Mouse (Mus musculus) embryonic fibroblast, embryonic 13.5 days (primary cell): ENCODE data around the gene Exosc7. TPM values are rescaled to one million over a fixed set of nuclear protein-coding genes. Genes with fewer than 3 reads are reported as not detected.

ENCODE experiments used
- H3K27ac ChIP-seq: 2 replicates; pipeline ENCODE4 v1.5.1; 2012; ENCODE audit warnings: low read length, control low read depth, inconsistent platforms; ENCODE audit not compliant: insufficient read depth
- H3K4me1 ChIP-seq: 2 replicates; pipeline ENCODE4 v1.6.1; 2011; ENCODE audit warnings: low read length; ENCODE audit not compliant: control insufficient read depth, insufficient read depth
- H3K4me3 ChIP-seq: 2 replicates; pipeline ENCODE4 v1.5.1; 2011; ENCODE audit warnings: mild to moderate bottlenecking, control low read depth, low read length; ENCODE audit not compliant: insufficient read depth
- CTCF ChIP-seq: IDR thresholded peaks from 2 replicates; pipeline ENCODE4 v1.5.1; 2011; ENCODE audit warnings: mild to moderate bottlenecking, control low read depth, low read length, moderate library complexity, borderline replicate concordance; ENCODE audit not compliant: insufficient read depth
- POLR2A ChIP-seq: IDR thresholded peaks from 2 replicates; pipeline ENCODE4 v1.6.1; 2011; ENCODE audit warnings: low read depth, mild to moderate bottlenecking, control low read depth, low read length, moderate library complexity
- polyA plus RNA-seq: library from polyadenylated mRNA; stranded (reverse); fragments of >200 nt; gene quantifications from 2 replicates; pipeline ENCODE4 v1.2.4, GENCODE M21; 2011; ENCODE audit warnings: low read depth; ENCODE audit not compliant: missing spikeins, insufficient read length

Gene Exosc7
- polyA plus RNA-seq, 1 experiment = 38.1 TPM

DNA sequence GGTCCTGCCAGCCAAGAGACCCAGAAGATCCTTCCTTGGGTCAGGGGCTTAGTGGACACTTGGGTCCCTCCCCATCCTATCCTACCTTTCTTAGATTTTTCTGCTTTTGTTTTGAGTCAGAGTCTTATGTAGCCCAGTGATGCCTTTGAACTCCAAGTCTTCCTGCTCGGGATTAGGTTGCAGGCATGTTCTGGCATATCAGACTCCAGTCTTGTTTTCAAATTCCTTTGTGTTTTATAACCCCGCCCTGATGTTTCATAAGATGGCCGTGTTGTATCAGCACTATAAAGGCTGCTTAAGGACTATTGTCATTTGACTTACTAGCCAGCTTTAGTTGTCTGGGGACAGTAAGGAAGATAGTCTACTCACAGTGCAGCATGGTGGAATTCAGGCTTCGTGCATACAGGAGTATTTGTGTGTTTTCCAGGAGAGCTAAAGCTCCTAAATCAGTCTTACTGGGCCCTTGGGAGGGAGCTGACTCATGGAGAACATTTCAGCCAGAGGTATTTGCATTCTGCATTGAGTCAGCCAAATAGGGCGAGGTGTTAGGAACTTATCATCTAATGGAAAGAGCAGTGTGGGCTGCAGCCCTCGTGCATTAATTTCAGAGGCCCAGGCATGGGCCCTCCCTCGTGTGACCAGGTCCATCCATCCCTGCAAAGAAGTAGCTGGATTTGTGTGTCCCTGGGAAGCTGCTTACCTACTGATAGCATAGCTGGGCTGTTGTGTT, 24.1 kb downstream of the Exosc7 start:
- H3K4me3 ChIP-seq = no peak overlapping the region
- TF ChIP-seq POLR2A (no peak), CTCF (no peak)
- peaks cover 14% of the 10 kb centered on the region for H3K4me1 ChIP-seq
- peak overlapping the region; percentile 99 for H3K27ac ChIP-seq

DNA sequence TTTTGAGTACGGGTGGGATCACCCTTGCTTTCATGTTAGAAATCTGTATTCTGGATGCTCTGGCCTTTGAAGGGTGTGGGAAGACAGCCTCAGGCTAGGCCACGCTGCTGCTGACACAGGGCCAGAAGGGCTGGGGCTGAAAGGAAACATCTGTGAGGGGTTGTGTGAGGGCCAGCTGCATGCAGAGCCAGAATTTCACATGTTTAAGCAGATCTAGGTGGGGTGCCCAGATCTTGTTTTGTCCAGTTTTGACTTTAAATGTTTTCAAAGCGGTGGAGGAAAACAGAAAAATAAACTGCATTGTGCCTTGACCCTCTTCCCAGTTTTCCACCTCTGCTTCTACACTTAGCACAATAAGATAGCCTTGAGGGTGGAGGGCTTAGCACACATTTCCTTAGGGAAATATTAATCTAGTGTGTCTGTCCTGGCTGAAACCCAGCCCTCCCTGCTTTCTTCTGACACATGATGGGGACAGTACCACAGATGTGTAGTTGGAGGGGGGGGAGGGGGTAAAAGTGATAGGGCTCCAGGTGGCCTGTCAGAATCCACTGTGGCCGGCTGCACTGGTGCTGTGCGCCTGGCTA, 26.0 kb downstream of the Exosc7 start:
- peak overlapping the region; percentile 66 for H3K27ac ChIP-seq
- no peak for TF ChIP-seq CTCF
- no peak for TF ChIP-seq POLR2A
- H3K4me1 ChIP-seq = peaks cover 14% of the 10 kb centered on the region
- no peak overlapping the region for H3K4me3 ChIP-seq

DNA sequence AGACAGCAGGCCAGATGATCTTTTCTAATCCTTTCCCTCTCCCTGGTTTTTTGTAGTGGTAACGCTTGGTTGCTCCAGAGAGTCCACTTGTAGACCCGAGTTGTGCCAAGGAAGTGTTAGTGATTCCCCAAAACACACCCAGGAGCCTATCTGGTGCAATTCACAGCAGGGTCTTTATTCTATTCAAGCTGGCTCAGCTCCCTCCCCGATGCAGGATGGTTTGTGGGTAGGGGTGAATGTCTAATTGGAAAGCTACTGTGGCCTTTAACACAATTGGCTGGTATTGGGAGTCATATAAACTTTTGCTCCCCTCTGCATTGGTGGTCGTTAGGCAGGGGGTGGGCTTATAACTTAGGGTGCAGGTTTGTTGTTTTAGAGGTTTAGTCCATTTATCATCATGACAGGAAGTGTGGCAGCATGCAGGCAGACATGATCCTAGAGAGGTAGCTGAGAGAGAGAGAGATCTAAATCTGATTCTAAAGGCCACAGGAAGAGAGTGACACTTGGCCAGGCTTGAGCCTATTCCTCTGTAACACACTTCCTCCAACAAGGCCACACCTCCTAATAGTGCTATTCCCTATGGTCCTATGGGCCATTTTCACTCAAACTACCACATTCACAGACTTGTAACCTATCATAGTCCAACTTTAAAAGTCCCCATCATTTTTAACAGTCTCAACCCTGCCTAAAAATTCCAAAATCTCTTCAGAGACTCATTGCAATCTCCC, 27.0 kb downstream of the Exosc7 start:
- no peak overlapping the region for H3K27ac ChIP-seq
- TF ChIP-seq CTCF = no peak
- no peak for TF ChIP-seq POLR2A
- no peak overlapping the region for H3K4me3 ChIP-seq
- H3K4me1 ChIP-seq = peaks cover 14% of the 10 kb centered on the region

DNA sequence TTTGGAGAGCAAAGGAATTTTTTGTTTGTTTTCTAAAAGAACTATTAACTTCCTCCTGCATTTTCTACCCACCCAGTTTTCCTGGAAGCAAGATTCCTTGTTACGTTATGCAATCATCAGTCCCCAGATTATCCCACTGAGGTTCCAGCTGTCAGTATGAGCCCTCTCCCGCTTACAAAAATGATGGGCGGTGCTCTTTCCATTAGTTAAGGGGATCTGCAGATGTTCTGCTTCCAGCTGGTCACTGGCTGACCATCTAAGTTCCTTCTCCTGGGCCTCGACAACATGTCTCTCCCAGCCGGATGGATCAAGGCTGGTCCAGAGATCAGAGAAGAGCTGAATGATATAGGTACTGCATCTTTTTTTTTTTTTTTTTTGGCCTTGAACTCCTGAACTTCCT, 35.4 kb downstream of the Exosc7 start:
- no peak overlapping the region for H3K27ac ChIP-seq
- H3K4me1 ChIP-seq = no peaks in the 10 kb centered on the region

DNA sequence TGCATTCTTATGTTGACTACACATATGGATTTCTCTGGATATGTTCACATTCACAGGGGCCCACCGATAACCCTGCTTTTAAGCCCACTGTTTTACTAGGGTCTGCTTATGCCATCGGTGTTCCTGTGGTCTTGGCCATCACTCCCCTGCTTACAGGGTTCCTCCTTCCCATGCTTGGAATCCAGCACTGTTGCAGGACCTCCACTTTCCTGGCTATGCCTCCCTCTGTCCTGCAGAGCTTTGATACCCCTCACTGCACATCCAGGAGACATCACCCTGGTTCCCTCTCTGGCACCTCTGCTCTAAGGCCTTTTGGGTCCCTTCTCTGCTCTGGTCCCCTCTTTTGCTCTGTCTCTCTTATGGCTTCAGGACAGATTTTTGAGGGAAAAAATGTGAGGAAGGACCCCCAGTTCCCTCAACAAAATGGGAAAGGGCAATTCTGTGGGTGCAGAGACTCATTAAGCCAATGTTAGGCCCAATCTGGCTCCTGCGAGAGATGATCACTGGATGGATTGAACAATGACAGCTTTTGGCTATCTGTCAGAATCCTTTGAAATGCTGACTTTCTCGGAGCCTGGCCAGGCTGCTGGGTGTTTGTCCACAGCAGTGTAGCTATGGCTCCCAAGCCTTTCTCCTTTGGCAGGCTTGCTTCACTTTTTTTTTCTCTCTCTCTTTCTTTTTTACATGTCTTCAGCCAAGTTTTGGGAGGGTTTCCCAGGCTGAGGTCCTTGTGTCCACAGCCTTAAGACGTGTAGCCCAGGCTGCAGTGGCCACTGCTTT, 37.4 kb downstream of the Exosc7 start, which contains the start of gene Clec3b:
Gene Clec3b, plus strand, starts transcription at position 706 of the 780 bp plus-strand sequence.
- TF ChIP-seq POLR2A (no peak), CTCF (no peak)
- Histone ChIP-seq H3K27ac (no peak within 1 kb of the TSS), H3K4me1 (no peaks in the 10 kb centered on the region), H3K4me3 (no peak within 1 kb of the TSS)

More for the DNA sequence above, 35.4 kb downstream of the Exosc7 start:
- no peak overlapping the region for H3K4me3 ChIP-seq
- no peak for TF ChIP-seq POLR2A
- no peak for TF ChIP-seq CTCF

DNA sequence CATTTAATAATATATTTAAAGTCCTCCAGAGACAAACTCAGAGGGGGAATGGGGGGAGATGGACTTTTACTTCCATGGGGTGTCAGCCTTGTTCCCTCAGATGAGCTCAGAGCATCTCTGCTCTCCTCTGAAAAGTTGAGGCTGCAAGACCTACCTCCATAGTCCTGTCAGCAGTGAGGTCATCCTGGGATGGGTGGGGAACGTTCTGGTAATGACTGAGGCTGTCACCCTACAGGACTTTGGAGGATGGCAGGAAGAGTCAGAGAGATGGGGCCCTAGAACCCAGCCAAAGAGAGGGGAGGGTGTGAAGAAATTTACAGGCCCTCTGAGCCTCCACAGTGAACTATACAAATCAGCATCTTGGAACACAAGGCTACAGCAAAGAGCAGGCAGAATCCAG, 38.5 kb downstream of the Exosc7 start:
- no peak overlapping the region for H3K27ac ChIP-seq
- no peaks in the 10 kb centered on the region for H3K4me1 ChIP-seq
- TF ChIP-seq POLR2A (no peak), CTCF (no peak)
- no peak overlapping the region for H3K4me3 ChIP-seq

DNA sequence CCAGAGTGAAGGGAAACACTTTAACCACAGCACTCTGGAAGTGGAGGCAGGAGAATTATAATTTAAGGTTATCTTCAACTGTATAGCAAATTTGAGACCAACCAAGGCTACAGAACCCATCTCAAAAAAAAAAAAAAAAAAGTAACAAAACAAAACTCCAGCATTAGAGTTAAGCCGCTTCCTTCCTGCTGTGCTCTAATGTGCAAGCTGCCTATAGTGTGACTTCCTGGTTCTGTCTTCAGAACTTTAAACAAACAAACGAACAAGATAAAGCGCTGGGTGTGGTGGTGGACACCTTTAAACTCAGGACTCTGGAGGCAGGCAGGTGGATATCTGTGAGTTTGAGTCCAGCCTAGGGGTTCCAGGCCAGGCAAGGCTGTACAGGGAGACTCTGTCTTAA, 39.0 kb downstream of the Exosc7 start:
- Histone ChIP-seq H3K27ac (no peak overlapping the region), H3K4me3 (no peak overlapping the region), H3K4me1 (no peaks in the 10 kb centered on the region)
- TF ChIP-seq CTCF = no peak
- TF ChIP-seq POLR2A = no peak

DNA sequence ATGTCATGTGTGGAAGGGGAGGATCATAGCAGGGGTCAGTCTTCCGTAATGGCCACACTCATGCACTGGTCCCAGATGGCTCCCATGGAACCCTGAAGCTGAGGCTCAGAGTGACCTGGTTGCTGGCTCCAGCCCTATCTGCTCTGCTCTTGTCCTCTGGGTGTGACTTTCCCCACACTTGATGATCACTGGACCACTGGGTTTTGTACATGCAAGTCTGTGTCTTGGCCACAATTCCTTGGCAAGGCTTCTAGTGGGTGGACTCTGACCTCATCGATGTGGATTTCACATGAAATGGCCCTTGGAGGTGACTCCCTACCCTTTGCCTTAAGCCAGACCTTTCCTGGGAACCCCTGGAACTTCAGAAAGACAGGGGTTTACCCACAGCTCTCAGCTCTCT, 40.1 kb downstream of the Exosc7 start:
- H3K27ac ChIP-seq = no peak overlapping the region
- no peak overlapping the region for H3K4me3 ChIP-seq
- no peaks in the 10 kb centered on the region for H3K4me1 ChIP-seq
- no peak for TF ChIP-seq POLR2A
- no peak for TF ChIP-seq CTCF

DNA sequence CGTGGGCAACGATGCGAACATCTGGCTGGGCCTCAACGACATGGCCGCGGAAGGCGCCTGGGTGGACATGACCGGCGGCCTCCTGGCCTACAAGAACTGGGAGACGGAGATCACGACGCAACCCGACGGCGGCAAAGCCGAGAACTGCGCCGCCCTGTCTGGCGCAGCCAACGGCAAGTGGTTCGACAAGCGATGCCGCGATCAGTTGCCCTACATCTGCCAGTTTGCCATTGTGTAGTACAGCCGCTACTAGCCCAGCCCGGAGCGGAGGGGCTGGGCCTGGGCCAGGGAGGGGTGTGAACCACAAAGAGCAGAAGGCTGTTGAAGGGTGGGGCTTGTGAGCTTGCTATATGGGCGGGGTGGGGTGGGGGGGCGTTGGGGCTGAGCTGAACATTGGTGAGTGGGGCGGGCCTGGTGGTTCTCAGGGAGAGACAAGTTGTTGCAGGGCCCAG, 43.9 kb downstream of the Exosc7 start:
- no peak overlapping the region for H3K27ac ChIP-seq
- no peaks in the 10 kb centered on the region for H3K4me1 ChIP-seq
- TF ChIP-seq POLR2A (no peak), CTCF (no peak)
- H3K4me3 ChIP-seq = no peak overlapping the region
